ENCODE assay signal across 7 mouse cellular contexts in the genomic region with DNA sequence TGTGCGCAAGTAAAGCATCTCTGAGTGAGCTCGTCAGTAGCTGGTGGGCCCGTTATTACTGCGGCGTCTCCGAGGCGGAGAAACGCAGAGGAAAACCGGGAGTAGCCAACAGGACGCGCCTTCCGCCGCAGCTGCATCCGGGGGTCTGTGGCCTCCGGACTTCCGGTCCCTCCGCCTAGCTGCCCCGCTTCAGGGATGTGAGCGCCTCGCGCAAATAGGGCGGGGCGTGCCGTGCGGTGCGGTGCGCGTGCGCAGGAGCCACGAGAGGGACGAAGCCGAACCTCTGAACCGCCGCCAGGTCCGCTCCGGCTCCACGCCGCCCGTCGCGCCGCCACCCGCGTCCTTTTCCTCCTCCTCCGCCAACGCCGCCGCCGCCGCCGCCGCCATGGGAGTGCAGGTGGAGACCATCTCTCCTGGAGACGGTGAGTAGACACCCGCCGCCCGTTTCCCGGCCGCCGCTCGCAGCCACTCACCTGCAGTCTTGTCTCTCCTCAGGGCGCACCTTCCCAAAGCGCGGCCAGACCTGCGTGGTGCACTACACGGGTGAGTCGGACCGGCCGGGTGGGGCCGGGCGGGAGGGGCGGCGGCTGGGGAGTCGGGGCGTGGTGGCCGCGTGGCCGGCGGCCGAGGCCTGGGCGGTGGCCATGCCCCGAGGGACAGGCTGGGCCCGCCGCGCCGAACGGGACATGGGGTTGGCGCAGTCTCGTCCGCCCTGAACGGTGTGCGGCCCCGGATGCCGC. TPM values are rescaled to one million over a fixed set of nuclear protein-coding genes. Genes with fewer than 3 reads are reported as not detected.
DNase-seq lines count a peak whose midpoint lies in the region; ATAC-seq and TF ChIP-seq lines count a peak whose summit lies in the region.

A gene (plus strand): TSS at position 161 of the 740 bp plus-strand sequence.

- TF ChIP-seq CTCF in heart, adult 2 months (IDR thresholded peaks at IDR 0.05): peak; percentile 12; the same call in 1 of the 2 replicates

- H3K4me3 ChIP-seq in embryonic facial prominence, embryonic 10.5 days: peak within 1 kb of the TSS; percentile 98
- peak within 1 kb of the TSS; percentile 89 for H3K4me3 ChIP-seq in heart, adult 2 months
- H3K4me3 ChIP-seq in limb, embryonic 13.5 days: peak within 1 kb of the TSS; percentile 96
- H3K4me3 ChIP-seq in midbrain, embryonic 16.5 days (ENCODE audit: low read depth, low read length): peak within 1 kb of the TSS; percentile 82

- peak within 1 kb of the TSS; percentile 99 for H3K9ac ChIP-seq in heart, adult 2 months (ENCODE audit: low read depth, low read length)
- H3K9ac ChIP-seq in limb, embryonic 13.5 days: peak within 1 kb of the TSS; percentile 93
- H3K9ac ChIP-seq in midbrain, embryonic 16.5 days (ENCODE audit: low read depth, low read length): peak within 1 kb of the TSS; percentile 96

- intact Hi-C loops in heart, adult 2 months (cut with DNase I): loop anchor here (1.0 to 2.0 kb wide), 2 partner anchors 34 to 48 kb away; a partner anchor contains a TSS

- peak within 1 kb of the TSS; percentile 87 for H3K4me2 ChIP-seq in limb, embryonic 13.5 days (replicated peaks)
- peak within 1 kb of the TSS; percentile 91 for H3K4me2 ChIP-seq in midbrain, embryonic 16.5 days (ENCODE audit: low read length)

- peak; percentile 88 for TF ChIP-seq POLR2A in heart, adult 2 months (IDR thresholded peaks at IDR 0.05; ENCODE audit: insufficient read depth, low read depth, low read length)

- no peaks in the 10 kb centered on the region for H3K79me2 ChIP-seq in heart, adult 2 months (replicated peaks; ENCODE audit: control insufficient read depth, insufficient read depth, low read length)

- H3K36me3 ChIP-seq in embryonic facial prominence, embryonic 10.5 days (replicated peaks): peaks cover 36% of the 10 kb centered on the region
- peaks cover 4% of the 10 kb centered on the region for H3K36me3 ChIP-seq in heart, adult 2 months (ENCODE audit: control insufficient read depth, insufficient read depth, low read length)
- peaks cover 32% of the 10 kb centered on the region for H3K36me3 ChIP-seq in limb, embryonic 13.5 days
- peaks cover 4% of the 10 kb centered on the region; the same call in 1 of the 2 replicates for H3K36me3 ChIP-seq in midbrain, embryonic 16.5 days (ENCODE audit: control insufficient read depth, insufficient read depth, low read length)

- H3K27ac ChIP-seq in embryonic facial prominence, embryonic 10.5 days (replicated peaks): peak within 1 kb of the TSS; percentile 97
- peak within 1 kb of the TSS; percentile 98 for H3K27ac ChIP-seq in heart, adult 2 months
- H3K27ac ChIP-seq in limb, embryonic 13.5 days: peak within 1 kb of the TSS; percentile 94
- peak within 1 kb of the TSS; percentile 90 for H3K27ac ChIP-seq in midbrain, embryonic 16.5 days (ENCODE audit: low read length)

- H3K4me1 ChIP-seq in embryonic facial prominence, embryonic 10.5 days: peaks cover 30% of the 10 kb centered on the region
- peaks cover 13% of the 10 kb centered on the region for H3K4me1 ChIP-seq in heart, adult 2 months (ENCODE audit: control insufficient read depth, insufficient read depth, low read length)
- H3K4me1 ChIP-seq in limb, embryonic 13.5 days: peaks cover 33% of the 10 kb centered on the region
- H3K4me1 ChIP-seq in midbrain, embryonic 16.5 days (ENCODE audit: control insufficient read depth, insufficient read depth, low read length): peaks cover 34% of the 10 kb centered on the region

- H3K9me3 ChIP-seq in embryonic facial prominence, embryonic 10.5 days: no peaks in the 10 kb centered on the region
- no peaks in the 10 kb centered on the region for H3K9me3 ChIP-seq in limb, embryonic 13.5 days
- no peaks in the 10 kb centered on the region for H3K9me3 ChIP-seq in midbrain, embryonic 16.5 days (replicated peaks; ENCODE audit: control insufficient read depth, low read length, poor library complexity, severe bottlenecking)

- ATAC-seq in limb, embryonic 13.5 days (ENCODE audit: low FRiP score, low read depth): peak; percentile 96
- ATAC-seq in midbrain, embryonic 16.5 days: peak; percentile 97

- under 1% methylated on average over 93 of the region's 93 CpGs for WGBS in embryonic facial prominence, embryonic 10.5 days
- WGBS in heart, adult 2 months: under 1% methylated on average over 71 of the region's 93 CpGs
- under 1% methylated on average over 73 of the region's 93 CpGs for WGBS in limb, embryonic 13.5 days
- WGBS in midbrain, embryonic 16.5 days: 0% methylated on average over 78 of the region's 93 CpGs

- peak; percentile 99 for DNase-seq in adrenal gland, postnatal 14 days
- peak; percentile 98 for DNase-seq in embryonic facial prominence, embryonic 10.5 days (ENCODE audit: low spot score)
- DNase-seq in heart, adult 2 months: peak; percentile 98
- DNase-seq in kidney, adult 8-10 months: peak; percentile 97
- DNase-seq in spleen, postnatal 10 days (ENCODE audit: low spot score in 2 of 2): peak; percentile 77 to 91

- H3K27me3 ChIP-seq in embryonic facial prominence, embryonic 10.5 days (replicated peaks; ENCODE audit: low read depth, poor library complexity, severe bottlenecking): no peaks in the 10 kb centered on the region
- H3K27me3 ChIP-seq in heart, adult 2 months (ENCODE audit: control insufficient read depth, insufficient read depth, low read length): no peaks in the 10 kb centered on the region
- H3K27me3 ChIP-seq in limb, embryonic 13.5 days: no peaks in the 10 kb centered on the region
- H3K27me3 ChIP-seq in midbrain, embryonic 16.5 days (ENCODE audit: control insufficient read depth, insufficient read depth, low read depth, low read length): no peaks in the 10 kb centered on the region

- TF ChIP-seq EP300 in heart, adult 2 months (IDR thresholded peaks at IDR 0.05; ENCODE audit: insufficient read depth, low read depth, low read length): peak; percentile 89

RNA-seq across cellular contexts. Expression of the gene that starts here (rescaled TPM):
- total RNA-seq in adrenal gland, postnatal 14 days (2021): 262 and 266 TPM in 2 replicates
- polyA plus RNA-seq in embryonic facial prominence, embryonic 10.5 days (2016; fragmentation: Nextera tagmentation; extraction: Ambion mirVana): 585 and 615 TPM in 2 replicates
- 100 to 1,000 TPM; 197 to 211 TPM for total RNA-seq in heart, adult 2 months (2021)
- 90.5 and 145 TPM in 2 replicates for polyA plus RNA-seq in heart, adult 2 months (2012; rRNA removed)
- 484 and 493 TPM in 2 replicates for polyA plus RNA-seq in limb, embryonic 13.5 days (2015; fragmentation: Nextera tagmentation; extraction: Ambion mirVana)
- polyA plus RNA-seq in midbrain, embryonic 16.5 days (2015; fragmentation: Nextera tagmentation; extraction: Ambion mirVana): 568 and 608 TPM in 2 replicates

Comparison
In these comparisons a context has a peak if more than half of its experiments do, and no peak if none do; other contexts are left out.
1. Peak in every context shown above with its lines: DNase-seq, ATAC-seq, H3K4me3 ChIP-seq and H3K27ac ChIP-seq.